10 mouse cellular contexts compared by ENCODE assay signal in genomic region chr16:94788165-94788564, GRCm38 (mm10).
DNase-seq lines count a peak whose midpoint lies in the region; ATAC-seq and TF ChIP-seq lines count a peak whose summit lies in the region.
"Had no signal": no experiment of that assay in that cellular context is flagged by ENCODE, and none has a peak within 500 bp of the region (broad histone marks: within the 10 kb centered on the region; RNA-seq: fewer than 3 reads in every experiment).

No protein-coding gene starts in this region.

- no peak for TF ChIP-seq EP300 in heart, adult 2 months (IDR thresholded peaks at IDR 0.05; ENCODE audit: insufficient read depth, low read depth, low read length)

- peaks cover 2% of the 10 kb centered on the region; the same call in 1 of the 2 replicates for H3K4me1 ChIP-seq in heart, adult 2 months (ENCODE audit: control insufficient read depth, insufficient read depth, low read length)
- H3K4me1 ChIP-seq: limb, embryonic 12.5 days; stomach, embryonic 15.5 days had no signal

- H3K9ac ChIP-seq in heart, adult 2 months (ENCODE audit: low read depth, low read length): no peak overlapping the region
- H3K9ac ChIP-seq: limb, embryonic 12.5 days; stomach, embryonic 15.5 days had no signal

- H3K79me2 ChIP-seq in heart, adult 2 months (replicated peaks; ENCODE audit: control insufficient read depth, insufficient read depth, low read length): no peaks in the 10 kb centered on the region

- no peak overlapping the region for H3K27ac ChIP-seq in heart, adult 2 months
- H3K27ac ChIP-seq: limb, embryonic 12.5 days; stomach, embryonic 15.5 days had no signal

- TF ChIP-seq POLR2A in heart, adult 2 months (IDR thresholded peaks at IDR 0.05; ENCODE audit: insufficient read depth, low read depth, low read length): no peak

- no peaks in the 10 kb centered on the region for H3K36me3 ChIP-seq in heart, adult 2 months (ENCODE audit: control insufficient read depth, insufficient read depth, low read length)
- H3K36me3 ChIP-seq: limb, embryonic 12.5 days; stomach, embryonic 15.5 days had no signal

- ATAC-seq in frontal cortex, adult (ENCODE audit: low TSS enrichment): peak; percentile 62
- peak; percentile 59 for ATAC-seq in megakaryocyte-erythroid progenitor cell, adult 5-6 weeks (replicated peaks; ENCODE audit: low FRiP score, low TSS enrichment, poor library complexity, severe bottlenecking)

- H3K27me3 ChIP-seq in heart, adult 2 months (ENCODE audit: control insufficient read depth, insufficient read depth, low read length): no peaks in the 10 kb centered on the region
- H3K27me3 ChIP-seq: limb, embryonic 12.5 days; stomach, embryonic 15.5 days had no signal

- DNase-seq in heart, adult 2 months: peak; percentile 29 to 58
- no peak for DNase-seq in heart, postnatal 25 days (ENCODE audit: low spot score)
- DNase-seq in ES-CJ7 (ENCODE audit: low read depth, low spot score): peak; percentile 75
- DNase-seq in cerebellum, adult 9-10 months: peak; percentile 84
- DNase-seq in layer of hippocampus, postnatal 10 days (ENCODE audit: low spot score in 2 of 2): peak; percentile 75 to 84
- peak; percentile 80 for DNase-seq in testis, postnatal 10 days (ENCODE audit: low spot score)

- intact Hi-C loops in heart, adult 2 months (cut with DNase I): loop anchor here (5.0 kb wide), 1 partner anchor 209 kb away; the partner anchor contains the start of gene Kcnj6
- intact Hi-C loops in heart, postnatal 25 days (cut with DNase I): loop anchor here (2.0 to 5.0 kb wide), 2 partner anchors 209 to 554 kb away; partner anchors contain the start of gene Kcnj6

- peak; percentile 87 for TF ChIP-seq CTCF in heart, adult 2 months (IDR thresholded peaks at IDR 0.05)

- WGBS in heart, adult 2 months: 10% methylated on average over 16 of the region's 16 CpGs

- H3K4me3 ChIP-seq in heart, adult 2 months: no peak overlapping the region
- H3K4me3 ChIP-seq: limb, embryonic 12.5 days; stomach, embryonic 15.5 days had no signal
